Mouse (Mus musculus) liver, embryonic 14.5 days (tissue): ENCODE data around the gene Gm12184. TPM values are rescaled to one million over a fixed set of nuclear protein-coding genes. Genes with fewer than 3 reads are reported as not detected.

Experiments used
- ATAC-seq: fragments of 200-750 bp; cut with Nextera tagmentation; 2 replicates; pipeline ENCODE4 v1.8.0; 2017; ENCODE audit warnings: moderate number of reproducible peaks, mild to moderate bottlenecking, moderate library complexity; ENCODE audit not compliant: insufficient read depth
- DNase-seq, 3 experiments: peaks; one replicate each; pipeline ENCODE4 v3.0.0-alpha.2; 2012 to 2013; ENCODE audit warnings: low read depth in 3 of 3, low spot score in 3 of 3
- H3K27ac ChIP-seq: fragments of 300-500 bp; sonication (generic); 2 replicates; pipeline ENCODE4 v1.5.1; 2014; ENCODE audit warnings: moderate library complexity, mild to moderate bottlenecking, control low read depth, inconsistent platforms
- H3K27me3 ChIP-seq: fragments of 300-500 bp; sonication (generic); 2 replicates; pipeline ENCODE4 v1.6.1; 2014; ENCODE audit warnings: mild to moderate bottlenecking, low read length, moderate library complexity; ENCODE audit not compliant: control insufficient read depth, insufficient read depth
- H3K36me3 ChIP-seq: fragments of 300-500 bp; sonication (generic); replicated peaks from 2 replicates; pipeline ENCODE4 v1.6.1; 2014; ENCODE audit warnings: low read depth; ENCODE audit not compliant: control insufficient read depth, insufficient read depth
- H3K4me1 ChIP-seq, 2 experiments: fragments of 200-500 bp in 1 of 2; fragments of 300-500 bp in 1 of 2; sonication (generic) in 1 of 2; replicated peaks; 2 replicates each; pipeline ENCODE4 v1.6.1; 2012 to 2014; ENCODE audit warnings: antibody characterized with exemption in 1 of 2, inconsistent platforms in 1 of 2, low read length in 1 of 2; ENCODE audit not compliant: control insufficient read depth in 2 of 2, insufficient read depth in 2 of 2
- H3K4me2 ChIP-seq: fragments of 300-500 bp; sonication (generic); 2 replicates; pipeline ENCODE4 v1.6.1; 2014; ENCODE audit warnings: low read depth, mild to moderate bottlenecking, control low read depth, moderate library complexity
- H3K4me3 ChIP-seq, 2 experiments: fragments of 200-500 bp in 1 of 2; fragments of 300-500 bp in 1 of 2; sonication (generic) in 1 of 2; 2 replicates each; pipeline ENCODE4 v1.5.1; 2012 to 2014; ENCODE audit warnings: low read depth in 2 of 2, low read length in 2 of 2, mild to moderate bottlenecking in 2 of 2, control low read depth in 1 of 2, inconsistent platforms in 1 of 2, moderate library complexity in 1 of 2; ENCODE audit not compliant: insufficient read depth in 1 of 2
- H3K9ac ChIP-seq: fragments of 300-500 bp; sonication (generic); replicated peaks from 2 replicates; pipeline ENCODE4 v1.6.1; 2014; ENCODE audit warnings: mild to moderate bottlenecking, control low read depth, moderate library complexity
- H3K9me3 ChIP-seq: fragments of 300-500 bp; sonication (generic); 2 replicates; pipeline ENCODE4 v1.6.1; 2016; ENCODE audit warnings: low read length, mixed read lengths; ENCODE audit not compliant: control insufficient read depth
- CTCF ChIP-seq: IDR thresholded peaks from 2 replicates; pipeline ENCODE4 v1.5.1; 2016; ENCODE audit warnings: antibody characterized with exemption, low read depth, control low read depth
- EP300 ChIP-seq: IDR thresholded peaks from 2 replicates; pipeline ENCODE4 v1.6.1; 2016; ENCODE audit warnings: antibody characterized with exemption, low read depth
- WGBS: fragments of 180-500 bp; shearing (Covaris S2); extraction: QIAGEN DNeasy Blood & Tissue Kit; methylation state at CpG from one replicate; pipeline ENCODE4 v1.1.7; 2014; ENCODE audit not compliant: insufficient replicate concordance; 5-methylcytosine and 5-hydroxymethylcytosine counted together
- polyA plus RNA-seq, 2 experiments: library from polyadenylated mRNA; depleted of rRNA in 1 of 2; stranded (reverse) in 1 of 2; unstranded in 1 of 2; fragments of >200 nt; fragmentation: Nextera tagmentation in 1 of 2; extraction: Ambion mirVana in 1 of 2; gene quantifications; 2 replicates each; pipeline versions ENCODE4 v1.2.1 to v1.2.3; 2012 to 2014

Gm12184 gene
- polyA plus RNA-seq, 2 experiments = 1.6 to 12.4 TPM

GRCm38 (mm10) chr11:48775483-48775882 is 51.0 kb downstream of the Gm12184 start:
- Histone ChIP-seq H3K36me3 (no peaks in the 10 kb centered on the region), H3K27ac (no peak overlapping the region), H3K4me3 (no peak overlapping the region), H3K9ac (no peak overlapping the region), H3K9me3 (no peaks in the 10 kb centered on the region), H3K4me1 (no peaks in the 10 kb centered on the region; a peak in 1 of 4 replicates), H3K27me3 (no peaks in the 10 kb centered on the region), H3K4me2 (peak overlapping the region; percentile 15; the same call in 1 of the 2 replicates)
- peak in 1 of 3 experiments; percentile 50 for DNase-seq
- TF ChIP-seq EP300 = no peak
- peak; percentile 40 for TF ChIP-seq CTCF
- WGBS = 5% methylated on average over 7 of the region's 7 CpGs
- no peak for ATAC-seq

Other genes starting within 250 kb of the Gm12184 start
- 1,100 and 1,184 TPM in 2 replicates for gene Rack1, start 26.3 kb downstream of the Gm12184 start, polyA plus RNA-seq (2012; rRNA removed)
- gene Rack1, start 26.3 kb downstream of the Gm12184 start, polyA plus RNA-seq (2014; fragmentation: Nextera tagmentation; extraction: Ambion mirVana) = 669 and 674 TPM in 2 replicates
- 8.2 and 9.2 TPM in 2 replicates for gene Trim41, start 9.3 kb downstream of the Gm12184 start, polyA plus RNA-seq (2012; rRNA removed)
- gene Trim41, start 9.3 kb downstream of the Gm12184 start, polyA plus RNA-seq (2014; fragmentation: Nextera tagmentation; extraction: Ambion mirVana) = 1.0 and 1.3 TPM in 2 replicates
- gene Trim7, start 515 bp downstream of the Gm12184 start, polyA plus RNA-seq (2012; rRNA removed) = 0.09 and 0.23 TPM in 2 replicates
- 0.04 and 0.13 TPM in 2 replicates for gene Trim7, start 515 bp downstream of the Gm12184 start, polyA plus RNA-seq (2014; fragmentation: Nextera tagmentation; extraction: Ambion mirVana)
- gene Irgm1, start 45.0 kb upstream of the Gm12184 start, polyA plus RNA-seq (2012; rRNA removed) = 7.6 and 10.4 TPM in 2 replicates
- 15.1 and 16.6 TPM in 2 replicates for gene Irgm1, start 45.0 kb upstream of the Gm12184 start, polyA plus RNA-seq (2014; fragmentation: Nextera tagmentation; extraction: Ambion mirVana)
- gene Gm5431, start 75.6 kb upstream of the Gm12184 start, polyA plus RNA-seq (2012; rRNA removed) = 0.10 and 0.16 TPM in 2 replicates
- gene Gm5431, start 75.6 kb upstream of the Gm12184 start, polyA plus RNA-seq (2014; fragmentation: Nextera tagmentation; extraction: Ambion mirVana) = 0.29 and 0.34 TPM in 2 replicates
- 0.71 and 1.3 TPM in 2 replicates for gene Psme2b, start 119.5 kb upstream of the Gm12184 start, polyA plus RNA-seq (2012; rRNA removed)
- 2.8 and 3.1 TPM in 2 replicates for gene Psme2b, start 119.5 kb upstream of the Gm12184 start, polyA plus RNA-seq (2014; fragmentation: Nextera tagmentation; extraction: Ambion mirVana)
- 0.08 and 0.10 TPM in 2 replicates for gene Olfr56, start 152.2 kb upstream of the Gm12184 start, polyA plus RNA-seq (2012; rRNA removed)
- not detected in 2 replicates for gene Olfr56, start 152.2 kb upstream of the Gm12184 start, polyA plus RNA-seq (2014; fragmentation: Nextera tagmentation; extraction: Ambion mirVana)
- 0.22 and 0.24 TPM in 2 replicates for gene 9930111J21Rik1, start 152.7 kb upstream of the Gm12184 start, polyA plus RNA-seq (2012; rRNA removed)
- gene 9930111J21Rik1, start 152.7 kb upstream of the Gm12184 start, polyA plus RNA-seq (2014; fragmentation: Nextera tagmentation; extraction: Ambion mirVana) = 0.61 and 0.64 TPM in 2 replicates
- gene Gm12185, start 165.6 kb upstream of the Gm12184 start, polyA plus RNA-seq (2012; rRNA removed) = 0.01 and 0.02 TPM in 2 replicates
- not detected in 2 replicates for gene Gm12185, start 165.6 kb upstream of the Gm12184 start, polyA plus RNA-seq (2014; fragmentation: Nextera tagmentation; extraction: Ambion mirVana)
- gene Tgtp1, start 167.5 kb upstream of the Gm12184 start, polyA plus RNA-seq (2012; rRNA removed) = 0.22 and 0.29 TPM in 2 replicates
- gene Tgtp1, start 167.5 kb upstream of the Gm12184 start, polyA plus RNA-seq (2014; fragmentation: Nextera tagmentation; extraction: Ambion mirVana) = 0.43 and 1.7 TPM in 2 replicates
- gene 9930111J21Rik2, start 224.6 kb upstream of the Gm12184 start, polyA plus RNA-seq (2012; rRNA removed) = 0.34 and 0.56 TPM in 2 replicates
- 0.51 and 0.57 TPM in 2 replicates for gene 9930111J21Rik2, start 224.6 kb upstream of the Gm12184 start, polyA plus RNA-seq (2014; fragmentation: Nextera tagmentation; extraction: Ambion mirVana)
- gene Tgtp2, start 237.6 kb upstream of the Gm12184 start, polyA plus RNA-seq (2012; rRNA removed) = 0.06 and 0.27 TPM in 2 replicates
- gene Tgtp2, start 237.6 kb upstream of the Gm12184 start, polyA plus RNA-seq (2014; fragmentation: Nextera tagmentation; extraction: Ambion mirVana) = 0.35 and 0.51 TPM in 2 replicates
- gene Ifi47, start 249.9 kb upstream of the Gm12184 start, polyA plus RNA-seq (2012; rRNA removed) = 2.4 and 3.2 TPM in 2 replicates
- gene Ifi47, start 249.9 kb upstream of the Gm12184 start, polyA plus RNA-seq (2014; fragmentation: Nextera tagmentation; extraction: Ambion mirVana) = 6.2 and 7.6 TPM in 2 replicates